Mouse (Mus musculus): ENCODE measurements around the gene Myocos. TPM values are rescaled to one million over a fixed set of nuclear protein-coding genes. Genes with fewer than 3 reads are reported as not detected.
"Not testable (repeated sequence)": the region's sequence is repeated elsewhere in the genome, so short reads cannot be mapped to it uniquely, and the experiment has no call there.

Gene Myocos
- not detected in 2 replicates for total RNA-seq (2021)
- long read RNA-seq = 0 reads

DNA sequence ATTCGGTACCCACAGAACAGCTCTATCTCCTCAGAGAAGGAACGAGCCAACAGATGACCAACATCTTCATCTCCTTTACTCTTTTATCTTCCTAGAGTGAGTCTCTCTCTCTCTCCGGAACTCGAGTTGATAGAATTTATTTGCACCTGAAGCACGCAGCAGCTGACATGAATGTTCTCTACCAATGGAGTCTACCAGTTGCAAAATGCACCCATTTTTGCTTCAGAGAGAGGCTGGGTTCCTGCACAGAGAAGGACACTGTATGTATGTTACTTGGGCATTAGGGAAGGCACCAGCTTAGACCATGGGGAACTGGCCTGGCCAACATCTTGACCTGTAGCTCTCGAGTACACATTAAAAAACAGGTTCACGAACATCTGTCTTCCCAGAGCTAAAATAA lies at the start of gene Myocos:
TSS of gene Myocos (minus strand) at position 101 of the 400 bp plus-strand sequence.
- no peak for DNase-seq

DNA sequence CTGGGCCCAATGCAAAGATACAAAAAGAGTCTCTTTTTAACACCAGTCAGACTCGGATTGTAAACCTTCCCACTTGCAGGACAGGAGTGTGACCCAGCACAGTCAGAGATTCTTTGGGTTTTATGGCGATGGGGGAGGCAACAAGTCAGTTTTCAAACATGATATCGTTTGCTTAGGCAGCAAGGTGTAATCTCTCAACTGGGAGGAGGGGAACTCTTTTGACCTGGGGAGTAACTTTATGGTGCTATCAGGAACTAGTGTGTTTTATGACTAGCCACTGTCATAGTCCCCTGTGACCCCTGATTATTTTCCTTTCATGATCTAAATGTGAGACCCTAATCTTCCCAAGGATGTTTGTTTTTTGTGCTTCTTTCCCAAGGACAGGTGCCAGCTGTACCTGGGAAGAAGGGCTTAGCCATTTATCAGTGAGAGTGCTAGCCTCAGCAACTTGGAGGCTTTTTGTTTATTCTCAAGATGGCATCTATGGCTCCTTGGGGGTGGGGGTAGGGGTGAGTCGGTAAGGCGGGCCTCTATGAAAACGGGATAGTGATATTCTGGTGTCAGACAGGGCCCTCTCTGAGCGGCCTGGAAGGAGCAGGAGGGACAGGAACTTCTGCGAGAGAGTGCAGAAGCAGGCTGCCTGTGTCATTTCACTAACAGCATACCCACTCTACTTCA lies 42.5 kb upstream of the Myocos start:
- no peak for DNase-seq

DNA sequence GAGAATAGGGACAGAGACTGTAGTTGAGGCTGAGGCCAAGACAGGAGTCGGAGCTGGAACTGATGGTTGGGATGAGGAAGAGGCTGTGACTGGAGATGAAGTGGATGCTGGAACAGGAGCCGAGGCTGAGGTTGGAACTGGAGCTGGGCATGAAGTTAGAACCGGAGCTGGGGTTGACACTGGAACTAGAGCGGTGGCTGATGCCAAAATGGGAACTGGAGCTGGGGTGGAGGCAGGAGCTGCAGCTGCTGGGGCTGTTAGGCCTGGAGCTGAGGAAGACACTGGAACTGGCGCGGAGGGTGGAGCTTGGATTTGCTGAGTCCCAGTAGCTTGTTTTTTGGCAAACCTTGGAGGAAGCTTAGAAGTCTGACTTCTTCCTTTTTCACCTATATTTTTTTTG lies 39.8 kb upstream of the Myocos start:
- no peak for DNase-seq

DNA sequence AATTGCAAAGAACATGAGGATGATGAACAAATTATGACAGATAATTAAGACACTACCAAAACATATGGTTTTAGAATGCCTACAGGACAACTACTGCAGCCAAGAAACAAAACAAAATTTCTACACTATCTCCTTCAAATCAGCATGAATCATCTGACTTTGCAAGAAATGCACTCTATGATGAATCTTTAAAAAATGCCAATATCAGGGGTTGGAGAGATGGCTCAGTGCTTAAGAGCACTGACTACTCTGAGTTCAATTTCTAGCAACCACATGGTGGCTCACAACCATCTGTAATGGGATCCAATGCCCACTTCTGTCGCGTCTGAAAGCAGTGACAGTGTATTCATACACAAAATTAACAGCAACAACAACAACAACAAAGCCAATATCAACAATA lies 35.7 kb upstream of the Myocos start:
- no peak for DNase-seq

DNA sequence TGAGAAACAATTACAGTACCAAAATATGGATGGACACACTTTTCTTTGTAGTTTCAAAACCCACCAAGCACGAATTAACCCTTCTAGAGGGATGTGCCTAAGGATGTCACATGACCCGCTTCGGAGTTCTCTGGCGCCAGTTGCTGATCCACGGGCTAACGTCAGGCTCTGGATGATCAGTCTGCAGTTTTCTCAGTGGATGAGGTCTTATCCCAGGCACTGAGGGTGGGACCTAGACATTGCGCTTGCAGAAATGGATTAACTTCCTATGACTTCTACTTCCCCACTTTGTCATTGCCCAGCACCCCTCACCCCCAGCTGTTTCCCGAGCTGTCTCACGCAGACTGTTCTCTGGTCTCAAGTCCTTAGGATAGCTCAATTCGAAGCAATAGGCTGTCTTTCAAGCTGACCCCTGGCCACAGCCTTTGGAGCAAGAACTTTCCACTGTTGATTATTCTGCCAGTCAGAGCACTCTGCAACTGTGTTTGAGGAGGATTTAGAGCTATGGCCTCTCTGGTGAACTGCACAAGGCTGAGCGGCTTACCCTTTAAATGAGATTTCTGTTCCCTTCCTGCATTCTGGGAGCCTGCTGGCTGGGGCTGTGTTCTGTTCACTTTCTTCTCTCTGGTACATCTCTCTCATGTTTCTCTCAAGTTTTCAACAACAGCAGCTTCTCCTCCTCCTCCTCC lies 7.6 kb upstream of the Myocos start:
- DNase-seq = no peak

DNA sequence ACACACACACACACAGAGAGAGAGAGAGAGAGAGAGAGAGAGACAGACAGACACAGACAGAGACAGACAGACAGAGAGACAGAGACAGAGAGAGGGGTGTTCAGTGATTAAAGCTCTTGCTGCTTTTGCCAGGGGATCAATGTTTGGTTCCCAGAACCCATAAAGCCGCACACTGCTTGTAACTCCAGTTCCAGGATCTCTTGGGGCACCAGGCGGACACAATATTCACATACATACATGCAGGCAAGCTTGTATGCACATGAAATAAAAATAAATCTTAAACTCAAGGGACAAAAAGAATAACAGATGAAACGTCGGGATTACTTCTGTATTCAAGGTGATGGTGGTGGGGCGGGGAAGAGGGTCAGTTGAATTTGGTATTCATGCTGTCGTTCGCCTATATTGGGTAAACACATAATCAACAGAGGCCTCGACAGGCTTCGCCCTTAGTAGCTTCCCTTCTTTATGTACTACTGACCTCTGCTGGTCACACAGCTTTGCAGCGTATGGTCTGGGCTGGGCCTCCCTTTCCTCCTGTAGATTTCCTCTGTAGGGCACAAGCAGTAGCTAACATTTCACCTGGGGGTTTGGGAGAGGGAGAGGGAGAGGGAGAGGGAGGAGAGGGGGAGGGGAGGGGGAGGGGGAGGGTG lies 6.9 kb upstream of the Myocos start:
- DNase-seq = peak; percentile 66

DNA sequence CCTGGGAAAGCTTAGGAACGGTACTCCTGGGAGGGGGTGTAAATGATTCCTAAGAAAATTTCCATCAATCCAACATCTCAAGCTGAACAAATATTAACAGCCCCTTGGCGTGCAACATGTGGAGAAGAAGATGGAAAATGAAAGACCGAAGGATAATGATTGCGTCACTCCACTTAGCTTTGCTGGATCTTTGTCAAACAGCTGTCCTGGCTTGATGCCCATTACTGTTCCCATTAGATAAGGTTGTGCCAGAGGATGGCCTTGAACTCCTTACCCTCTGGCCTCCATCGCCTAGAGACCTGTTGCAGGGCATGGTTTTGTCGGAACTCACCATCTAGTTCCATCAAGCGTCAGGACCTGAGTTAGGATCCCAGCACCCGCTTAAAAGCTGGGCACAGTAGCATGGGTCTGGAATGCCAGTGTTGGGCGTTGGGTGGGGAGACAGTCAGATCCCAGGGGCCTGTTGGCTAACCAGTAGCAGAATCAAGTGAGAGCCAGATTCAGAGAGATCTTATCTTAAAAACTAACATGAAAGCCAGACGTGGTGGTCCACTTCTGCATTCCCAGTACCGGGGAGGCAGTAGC lies 2.3 kb upstream of the Myocos start:
- peak; percentile 23 for DNase-seq

DNA sequence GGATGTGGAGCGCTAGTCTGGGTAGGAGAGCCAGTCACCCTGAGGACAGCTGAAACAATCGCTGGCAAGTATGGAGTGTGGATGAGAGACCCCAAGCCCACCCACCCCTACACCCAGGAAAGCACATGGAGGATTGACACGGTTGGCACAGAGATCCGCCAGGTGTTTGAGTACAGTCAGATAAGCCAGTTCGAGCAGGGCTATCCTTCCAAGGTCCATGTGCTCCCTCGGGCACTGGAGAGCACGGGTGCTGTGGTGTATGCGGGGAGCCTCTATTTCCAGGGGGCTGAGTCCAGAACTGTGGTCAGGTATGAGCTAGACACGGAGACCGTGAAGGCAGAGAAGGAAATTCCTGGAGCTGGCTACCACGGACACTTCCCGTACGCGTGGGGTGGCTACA lies 9.6 kb downstream of the Myocos start:
- no peak for DNase-seq

DNA sequence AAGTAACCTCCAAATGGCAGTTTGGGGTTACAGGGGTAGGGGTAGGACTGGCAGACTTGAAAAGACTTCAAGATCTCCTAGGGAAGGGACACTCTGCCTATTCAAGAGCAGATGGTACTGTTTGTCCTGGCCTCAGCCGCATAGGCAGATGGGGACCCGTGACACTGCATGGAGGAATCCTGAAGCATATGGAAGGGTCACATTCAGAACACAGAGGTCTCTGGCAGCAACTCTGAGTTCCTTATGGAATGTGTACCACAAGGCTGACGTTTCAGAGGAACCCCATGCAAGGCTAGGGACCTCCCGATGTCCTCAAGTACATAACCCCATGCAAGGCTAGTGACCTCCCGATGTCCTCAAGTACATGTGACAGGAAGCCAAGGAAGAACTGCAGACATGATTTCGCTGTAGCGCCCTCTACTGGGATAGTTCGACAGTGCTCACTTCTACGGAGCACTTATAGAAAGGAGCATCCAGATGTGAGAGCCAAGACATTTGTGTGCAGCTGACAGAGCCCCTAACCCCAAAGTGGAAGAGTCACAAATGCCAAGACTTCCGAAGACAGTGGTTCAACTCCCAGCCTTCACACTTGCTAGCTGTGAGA lies 11.8 kb downstream of the Myocos start:
- no peak for DNase-seq

DNA sequence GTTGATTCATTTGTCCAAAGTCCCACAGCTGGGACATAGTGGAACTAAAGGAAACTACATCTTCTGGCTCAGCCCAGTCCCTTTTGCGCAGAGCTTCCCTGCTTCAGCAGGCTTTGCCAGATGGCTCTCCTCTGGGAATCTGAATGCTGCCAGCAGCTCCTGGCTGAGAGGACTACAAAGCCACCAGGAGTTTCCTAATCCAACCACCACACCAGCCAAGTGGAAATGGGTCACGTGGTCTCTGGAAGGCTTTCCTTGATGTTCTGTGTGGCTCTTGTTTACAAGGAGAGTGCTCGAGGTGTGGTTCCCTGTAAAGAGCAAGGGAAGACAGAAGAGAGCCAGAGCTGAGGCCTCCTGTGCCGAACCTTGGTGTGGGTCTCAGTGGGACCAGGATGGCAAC lies 14.3 kb downstream of the Myocos start:
- DNase-seq = peak; percentile 63

DNA sequence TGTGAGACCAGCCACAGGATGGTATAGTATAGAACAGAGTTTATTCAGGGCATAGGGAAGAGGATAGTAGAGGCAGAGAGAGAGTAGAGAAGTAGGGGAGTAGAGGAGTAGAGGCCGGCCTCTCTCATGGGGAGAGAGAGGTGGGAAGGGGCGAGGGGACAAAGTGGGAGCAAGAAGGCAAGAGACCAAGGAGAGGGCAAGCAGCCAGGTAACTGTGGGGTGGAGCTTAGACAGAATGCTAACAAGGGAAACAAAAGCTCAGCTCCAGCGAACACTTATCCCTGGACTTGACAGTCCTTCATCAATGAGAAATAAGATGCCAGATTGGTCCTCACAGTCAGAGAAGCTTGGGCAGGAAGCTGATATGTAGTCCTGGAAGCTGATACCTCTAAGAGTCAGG lies 15.4 kb downstream of the Myocos start:
- DNase-seq = no peak

DNA sequence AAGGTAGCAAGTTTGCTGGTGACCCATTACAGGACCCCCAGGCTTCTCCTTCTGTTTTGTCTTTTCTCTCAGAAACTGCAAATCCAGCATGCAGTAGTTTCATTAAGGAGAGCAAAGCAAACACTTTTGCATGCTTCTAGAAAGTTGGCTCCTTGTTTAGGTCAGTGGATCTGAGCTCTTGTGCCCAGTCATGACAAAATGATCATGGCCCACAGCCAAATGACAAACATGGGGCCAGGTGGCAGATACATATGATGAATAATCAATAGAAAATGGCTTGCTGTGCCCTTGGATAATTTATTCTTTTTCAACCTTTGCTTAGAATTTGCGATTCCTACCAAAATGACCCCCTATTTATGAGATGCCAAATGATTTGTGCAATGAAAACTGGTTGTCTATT lies 18.2 kb downstream of the Myocos start:
- no peak for DNase-seq

DNA sequence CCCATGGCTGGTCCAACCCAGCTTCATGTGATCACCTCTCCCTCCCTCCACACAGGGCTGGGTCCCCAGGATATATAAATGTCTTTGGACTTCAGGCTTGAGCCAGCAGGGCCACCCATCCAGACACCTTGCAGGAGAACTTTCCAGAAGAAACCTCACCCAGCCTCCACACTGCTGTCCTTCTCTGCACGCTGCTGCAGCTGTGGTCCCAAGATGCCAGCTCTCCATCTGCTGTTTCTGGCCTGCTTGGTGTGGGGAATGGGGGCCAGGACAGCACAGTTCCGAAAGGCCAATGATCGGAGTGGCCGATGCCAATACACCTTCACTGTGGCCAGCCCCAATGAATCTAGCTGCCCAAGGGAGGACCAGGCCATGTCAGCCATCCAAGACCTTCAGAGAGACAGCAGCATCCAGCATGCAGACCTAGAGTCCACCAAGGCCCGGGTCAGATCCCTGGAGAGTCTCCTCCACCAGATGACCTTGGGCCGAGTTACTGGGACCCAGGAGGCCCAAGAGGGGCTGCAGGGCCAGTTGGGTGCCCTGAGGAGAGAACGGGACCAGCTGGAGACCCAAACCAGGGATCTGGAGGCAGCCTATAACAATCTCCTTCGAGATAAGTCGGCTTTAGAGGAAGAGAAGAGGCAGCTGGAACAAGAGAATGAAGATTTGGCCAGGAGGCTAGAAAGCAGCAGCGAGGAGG lies 18.8 kb downstream of the Myocos start, which contains the start of gene Myoc:
TSS of gene Myoc (plus strand) at position 105 of the 700 bp plus-strand sequence.
- DNase-seq = no peak

DNA sequence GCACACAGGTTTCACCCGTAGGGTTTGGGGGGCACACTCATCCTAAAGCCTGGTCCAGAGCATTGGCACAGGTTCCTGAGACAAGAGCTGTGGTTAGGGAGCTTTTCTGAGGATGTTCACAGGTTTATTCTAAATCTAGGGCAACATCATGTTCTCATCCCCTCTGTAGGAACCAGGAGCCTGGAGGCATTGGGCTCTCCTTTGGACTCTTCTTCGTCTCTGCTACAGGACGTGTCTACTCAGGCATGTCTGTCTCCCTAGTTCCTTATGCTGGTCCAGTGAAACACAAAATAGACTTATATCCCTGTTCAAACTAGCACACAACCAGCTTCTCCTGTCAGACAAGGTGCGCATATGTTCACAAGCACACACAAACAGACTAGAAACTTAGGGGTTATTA lies 19.5 kb downstream of the Myocos start:
- no peak for DNase-seq

DNA sequence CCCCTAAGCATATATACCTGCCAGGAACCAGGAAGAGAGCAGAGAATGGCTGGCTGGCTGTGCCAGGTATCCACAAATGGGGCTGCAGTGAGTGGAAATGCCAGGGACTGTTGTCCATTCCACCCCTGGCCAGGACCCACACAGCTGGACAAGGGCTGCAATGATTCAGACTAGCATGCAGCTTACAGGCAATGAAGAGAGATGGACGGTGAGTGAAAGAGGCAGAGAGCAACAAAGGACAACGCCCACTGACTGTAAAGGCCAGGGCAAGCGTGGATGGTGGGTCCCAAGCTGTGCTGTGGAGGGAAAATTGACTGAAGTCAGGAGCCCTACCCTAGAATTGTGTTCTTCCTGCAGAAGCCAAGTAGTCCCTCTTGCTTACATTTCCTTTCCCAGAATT lies 21.5 kb downstream of the Myocos start:
- DNase-seq = no peak

DNA sequence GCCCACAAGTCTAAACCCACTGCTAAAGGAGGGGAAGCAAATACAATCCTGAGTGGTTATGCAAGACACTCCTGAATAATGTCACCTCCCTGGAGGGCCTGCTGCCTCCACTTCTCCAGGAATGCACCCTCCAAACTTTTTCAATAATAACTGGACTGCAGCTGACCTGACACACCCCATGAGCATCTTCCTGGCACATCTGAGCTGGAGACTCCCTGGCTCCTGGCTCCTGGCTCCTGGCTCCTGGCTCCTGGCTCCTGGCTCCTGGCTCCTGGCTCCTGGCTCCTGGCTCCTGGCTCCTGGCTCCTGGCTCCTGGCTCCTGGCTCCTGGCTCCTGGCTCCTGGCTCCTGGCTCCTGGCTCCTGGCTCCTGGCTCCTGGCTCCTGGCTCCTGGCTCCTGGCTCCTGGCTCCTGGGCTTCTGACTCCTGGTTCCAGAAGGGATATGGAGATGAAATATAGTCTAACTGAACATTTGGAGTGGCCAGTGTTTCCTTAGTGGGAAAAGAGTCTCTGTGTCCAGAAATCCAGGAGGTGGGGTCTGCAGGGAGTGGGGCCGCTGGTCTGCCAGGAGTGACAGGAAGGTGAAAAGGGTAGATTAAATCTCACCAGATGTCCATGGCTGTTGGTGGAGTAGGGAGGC lies 22.6 kb downstream of the Myocos start:
- DNase-seq = not testable (repeated sequence)

DNA sequence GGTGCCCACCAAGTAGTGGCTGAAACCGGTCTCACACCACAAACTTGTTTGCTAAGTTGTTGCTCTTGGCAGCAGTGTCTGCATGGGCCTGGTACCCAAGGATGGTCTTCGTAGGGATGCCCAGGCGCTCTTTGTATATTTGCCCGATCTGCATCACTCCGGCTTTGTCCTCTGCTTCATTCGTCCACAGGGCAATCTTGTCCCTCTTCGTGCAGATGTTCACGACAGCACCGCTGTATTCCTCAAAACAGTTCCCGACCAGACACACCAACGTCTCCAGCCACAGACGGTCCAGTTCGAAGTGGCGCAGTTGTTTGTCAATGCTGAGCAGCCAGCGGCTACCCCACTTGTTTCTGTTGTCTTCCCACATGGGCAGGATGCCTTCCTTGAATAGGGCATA lies 29.7 kb downstream of the Myocos start:
- not testable (repeated sequence) for DNase-seq

DNA sequence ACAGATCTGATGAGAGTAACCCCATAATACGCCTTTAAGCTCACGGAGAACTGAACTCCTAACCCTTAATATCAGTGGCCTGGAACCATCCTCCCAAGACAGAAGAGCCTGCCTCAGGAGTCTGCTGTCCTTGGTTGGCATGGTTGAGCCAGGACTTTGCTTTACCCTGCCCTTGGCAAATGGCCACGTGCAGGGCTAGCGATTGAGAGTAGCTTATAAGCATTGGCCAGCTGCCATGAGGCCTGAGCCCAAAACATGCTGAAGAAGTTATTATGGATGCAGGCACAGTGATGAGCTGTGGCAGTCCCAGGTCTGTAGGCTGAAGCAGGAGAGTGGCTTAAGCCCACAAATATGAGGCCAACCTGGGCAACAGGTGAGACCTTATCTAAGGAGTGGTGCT lies 30.2 kb downstream of the Myocos start:
- not testable (repeated sequence) for DNase-seq

DNA sequence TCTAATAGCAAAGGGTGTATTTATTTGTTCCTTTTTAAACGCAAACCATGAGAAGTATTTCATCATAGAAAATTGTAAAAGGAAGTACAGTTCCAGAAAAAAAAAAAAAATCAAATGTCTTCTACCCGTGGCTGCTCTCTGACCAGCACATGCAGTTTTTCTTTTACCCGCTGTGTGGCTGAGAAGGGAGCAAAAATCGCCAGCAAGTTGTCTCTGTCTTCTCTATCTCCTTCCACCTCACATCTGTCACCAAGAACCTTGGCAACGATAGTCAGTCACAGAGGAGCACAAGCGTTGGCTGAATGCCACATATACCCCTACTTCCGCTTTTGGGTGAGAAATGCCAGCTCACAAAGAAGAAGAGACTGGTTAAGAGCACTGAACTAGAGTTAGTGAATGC lies 32.8 kb downstream of the Myocos start:
- no peak for DNase-seq

DNA sequence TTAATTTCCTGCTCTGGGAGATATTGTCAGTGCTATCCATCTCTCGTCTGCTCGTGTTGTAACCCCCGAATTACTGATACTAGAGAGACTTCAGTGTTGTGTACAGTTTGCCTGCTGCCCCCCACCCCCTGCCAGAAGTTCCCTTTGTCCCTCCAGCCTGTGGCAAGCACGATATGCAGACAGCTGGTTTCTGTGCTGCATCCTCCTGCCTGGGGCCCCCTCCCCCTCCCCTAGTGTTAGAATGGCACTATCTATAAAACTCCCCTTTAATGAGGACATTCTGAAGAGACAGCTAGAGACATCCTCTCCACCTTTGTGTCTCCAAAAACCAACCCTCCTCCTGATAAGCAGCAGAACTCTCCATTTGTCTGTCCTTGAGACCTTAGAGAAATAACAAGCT lies 34.1 kb downstream of the Myocos start:
- DNase-seq = no peak

DNA sequence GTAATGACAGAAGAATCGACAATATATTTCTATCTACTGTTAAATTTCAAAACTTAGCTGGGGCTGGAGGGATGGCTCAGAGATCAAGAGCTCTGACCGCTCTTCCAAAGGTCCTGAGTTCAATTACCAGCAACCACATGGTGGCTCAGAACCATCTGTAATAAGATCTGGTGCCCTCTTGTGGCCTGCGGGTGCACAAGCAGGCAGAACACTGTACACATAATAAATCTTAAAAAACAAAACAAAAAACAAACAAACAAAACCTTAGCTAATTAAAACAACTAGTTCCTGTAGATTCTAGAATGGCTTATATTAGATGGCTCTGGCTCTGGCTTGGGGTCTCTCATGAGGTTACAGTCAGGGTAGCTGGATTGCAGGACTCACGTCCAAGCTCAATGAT lies 37.5 kb downstream of the Myocos start:
- no peak for DNase-seq

DNA sequence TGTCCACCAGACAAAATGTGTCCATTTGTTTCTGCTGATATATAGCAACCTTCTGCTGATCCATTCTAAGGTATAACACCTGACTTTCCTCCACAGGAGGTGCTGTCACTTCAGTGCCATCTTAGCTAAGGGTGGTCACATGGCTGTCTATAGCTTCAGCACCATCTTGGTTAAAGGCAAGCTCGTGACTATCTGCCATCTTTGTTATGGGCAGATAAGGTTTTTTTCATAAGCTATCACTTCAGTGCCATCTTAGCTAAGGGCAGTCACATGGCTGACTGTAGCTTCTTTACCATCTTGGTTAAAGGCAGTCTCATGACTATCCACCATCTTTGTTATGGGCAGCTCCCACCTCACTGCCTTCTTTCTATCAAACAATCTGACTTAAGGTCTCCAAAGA lies 42.5 kb downstream of the Myocos start:
- DNase-seq = no peak

Data from adrenal gland, postnatal 25 days (tissue).